Mouse (Mus musculus): ENCODE data around the gene Vmn1r17.

DNA sequence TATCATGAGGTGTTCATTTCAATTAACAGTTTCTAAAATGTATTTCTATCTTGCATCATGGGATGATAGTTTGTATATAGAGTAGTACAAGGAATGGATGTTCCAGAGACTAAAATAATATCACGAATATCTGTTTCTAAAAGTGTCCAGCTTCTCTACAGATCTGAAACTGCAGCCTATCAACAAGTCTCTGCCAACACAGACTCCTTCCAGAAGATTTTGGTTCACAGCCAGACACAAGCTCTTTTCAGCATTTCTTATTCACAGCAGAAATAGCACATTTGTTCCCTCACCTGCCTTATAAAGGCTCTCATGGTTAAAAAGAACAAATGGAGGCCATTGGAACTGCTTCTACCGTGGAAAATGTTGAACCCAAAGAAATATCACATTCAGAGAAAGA is 6.7 kb downstream of the Vmn1r17 start:
- no peak for TF ChIP-seq POLR2A (IDR thresholded peaks at IDR 0.05; ENCODE audit: borderline replicate concordance, low read depth, low read length)
- TF ChIP-seq CTCF (IDR thresholded peaks at IDR 0.05; ENCODE audit: low read depth, low read length) = no peak
